Mouse (Mus musculus): Measurements from ENCODE around the gene Rcc2. TPM values are rescaled to one million over a fixed set of nuclear protein-coding genes. Genes with fewer than 3 reads are reported as not detected.

Gene Rcc2
- 10 to 100 TPM; 94.5 to 95.9 TPM for total RNA-seq (2021)
- long read RNA-seq, transcript Rcc2-201 (13 exons, 3,767 nt): major isoform, 50 of 125 reads
- long read RNA-seq, partial matches to known transcripts: 59 of 125 reads
- long read RNA-seq, other reads (novel, unspliced or antisense): 16 of 125 reads

- DNase-seq (ENCODE audit: low spot score in 2 of 2): no peak
Observed at GRCm38 (mm10) chr4:140700269-140701018, at the start of gene Rcc2. Gene Rcc2, plus strand, starts transcription at chr4:140700541.

GRCm38 (mm10) chr4:140653835-140654583 lies 46.3 kb upstream of the Rcc2 start:
- no peak for DNase-seq (ENCODE audit: low spot score in 2 of 2)

GRCm38 (mm10) chr4:140654798-140655197 lies 45.5 kb upstream of the Rcc2 start:
- DNase-seq (ENCODE audit: low spot score in 2 of 2): no peak

GRCm38 (mm10) chr4:140656529-140656928 lies 43.8 kb upstream of the Rcc2 start:
- no peak for DNase-seq (ENCODE audit: low spot score in 2 of 2)

GRCm38 (mm10) chr4:140657681-140658575 lies 42.4 kb upstream of the Rcc2 start:
- peak; percentile 78 to 87 for DNase-seq (ENCODE audit: low spot score in 2 of 2)

GRCm38 (mm10) chr4:140661406-140662022 lies 38.8 kb upstream of the Rcc2 start:
- no peak for DNase-seq (ENCODE audit: low spot score in 2 of 2)

GRCm38 (mm10) chr4:140662453-140662852 lies 37.9 kb upstream of the Rcc2 start:
- DNase-seq (ENCODE audit: low spot score in 2 of 2): no peak

- no peak for DNase-seq (ENCODE audit: low spot score in 2 of 2)
Observed at GRCm38 (mm10) chr4:140662882-140663585, 37.3 kb upstream of the Rcc2 start.

GRCm38 (mm10) chr4:140665053-140665452 lies 35.3 kb upstream of the Rcc2 start:
- no peak for DNase-seq (ENCODE audit: low spot score in 2 of 2)

- DNase-seq (ENCODE audit: low spot score in 2 of 2): no peak
Observed at GRCm38 (mm10) chr4:140665760-140666159, 34.6 kb upstream of the Rcc2 start, which contains the start of gene Arhgef10l. Gene Arhgef10l, minus strand, starts transcription at chr4:140666012.

GRCm38 (mm10) chr4:140667802-140668201 lies 32.5 kb upstream of the Rcc2 start:
- no peak for DNase-seq (ENCODE audit: low spot score in 2 of 2)

- no peak for DNase-seq (ENCODE audit: low spot score in 2 of 2)
Observed at GRCm38 (mm10) chr4:140673527-140674264, 26.6 kb upstream of the Rcc2 start.

- peak; percentile 45 to 73 for DNase-seq (ENCODE audit: low spot score in 2 of 2)
Observed at GRCm38 (mm10) chr4:140674345-140674926, 25.9 kb upstream of the Rcc2 start.

GRCm38 (mm10) chr4:140679038-140679437 lies 21.3 kb upstream of the Rcc2 start:
- DNase-seq (ENCODE audit: low spot score in 2 of 2): no peak

- DNase-seq (ENCODE audit: low spot score in 2 of 2): peak; percentile 71 to 85
Observed at GRCm38 (mm10) chr4:140679723-140680380, 20.5 kb upstream of the Rcc2 start.

- no peak for DNase-seq (ENCODE audit: low spot score in 2 of 2)
Observed at GRCm38 (mm10) chr4:140680731-140681397, 19.5 kb upstream of the Rcc2 start.

- DNase-seq (ENCODE audit: low spot score in 2 of 2): no peak
Observed at GRCm38 (mm10) chr4:140683608-140684007, 16.7 kb upstream of the Rcc2 start.

Data from layer of hippocampus, adult 18-20 months (tissue).